In genomic region chr6:88792147-88792691, GRCm38 (mm10) we compare ENCODE assay signal across 11 mouse cellular contexts. TPM values are rescaled to one million over a fixed set of nuclear protein-coding genes. Genes with fewer than 3 reads are reported as not detected.
A peak's percentile ranks its signal among the peaks of the same experiment; 100 is the strongest.
DNase-seq lines count a peak whose midpoint lies in the region; ATAC-seq and TF ChIP-seq lines count a peak whose summit lies in the region.
"Had no signal": no experiment of that assay in that cellular context is flagged by ENCODE, and none has a peak within 500 bp of the region (broad histone marks: within the 10 kb centered on the region; RNA-seq: fewer than 3 reads in every experiment).

No protein-coding gene starts in this region.

- no peak overlapping the region for H3K4me3 ChIP-seq in liver, adult 2 months (ENCODE audit: insufficient read depth, low read depth, low read length)
- no peak overlapping the region for H3K4me3 ChIP-seq in liver, embryonic 11.5 days (ENCODE audit: low read depth, low read length)
- no peak overlapping the region for H3K4me3 ChIP-seq in midbrain, embryonic 15.5 days
- H3K4me3 ChIP-seq: forebrain, embryonic 15.5 days; hindbrain, embryonic 12.5 days had no signal

- no peaks in the 10 kb centered on the region for H3K9me3 ChIP-seq in liver, embryonic 11.5 days (ENCODE audit: control insufficient read depth, low read length)
- H3K9me3 ChIP-seq in midbrain, embryonic 15.5 days = no peaks in the 10 kb centered on the region
- H3K9me3 ChIP-seq: forebrain, embryonic 15.5 days; hindbrain, embryonic 12.5 days had no signal

- intact Hi-C loops in left cerebral cortex, postnatal 4 days (cut with DNase I) = no loop called here

- no peaks in the 10 kb centered on the region for H3K36me3 ChIP-seq in liver, adult 2 months (ENCODE audit: control insufficient read depth, insufficient read depth, low read length)
- no peaks in the 10 kb centered on the region for H3K36me3 ChIP-seq in liver, embryonic 11.5 days (ENCODE audit: control insufficient read depth, insufficient read depth, low read length)
- H3K36me3 ChIP-seq in midbrain, embryonic 15.5 days (replicated peaks) = no peaks in the 10 kb centered on the region
- H3K36me3 ChIP-seq: forebrain, embryonic 15.5 days; hindbrain, embryonic 12.5 days had no signal

- 0 out of 2 replicates have a peak, but pooled peaks cover 2% of the 10 kb centered on the region for H3K4me1 ChIP-seq in liver, adult 2 months (ENCODE audit: control insufficient read depth, insufficient read depth, low read length)
- peaks cover 5% of the 10 kb centered on the region for H3K4me1 ChIP-seq in liver, embryonic 11.5 days (replicated peaks; ENCODE audit: control insufficient read depth, insufficient read depth, low read length)
- H3K4me1 ChIP-seq in midbrain, embryonic 15.5 days = peaks cover 50% of the 10 kb centered on the region

- no peak overlapping the region for H3K9ac ChIP-seq in liver, adult 2 months (ENCODE audit: low read depth, low read length)
- no peak overlapping the region for H3K9ac ChIP-seq in liver, embryonic 11.5 days (ENCODE audit: low read depth, low read length)
- H3K9ac ChIP-seq in midbrain, embryonic 15.5 days = no peak overlapping the region
- H3K9ac ChIP-seq: hindbrain, embryonic 12.5 days had no signal

- ATAC-seq in liver, embryonic 11.5 days (replicated peaks; ENCODE audit: low FRiP score) = no peak
- ATAC-seq in midbrain, embryonic 15.5 days (replicated peaks) = no peak
- ATAC-seq: forebrain, embryonic 15.5 days; Patski had no signal

- DNase-seq in adrenal gland, adult 2 months = peak; percentile 57
- no peak for DNase-seq in adrenal gland, postnatal 4 days (ENCODE audit: low spot score in 2 of 2)
- DNase-seq in liver, adult 2 months (ENCODE audit: extremely low read depth, low read depth, low spot score) = peak; percentile 39
- no peak for DNase-seq in liver, embryonic 11.5 days (ENCODE audit: low spot score)
- DNase-seq in kidney, adult 8-10 months = peak; percentile 33 to 46
- DNase-seq in lung, postnatal 4 days = peak; percentile 61 to 70
- no peak for DNase-seq in left cerebral cortex, postnatal 4 days

- TF ChIP-seq POLR2A in liver, adult 2 months (IDR thresholded peaks at IDR 0.05; ENCODE audit: extremely low read depth, insufficient read depth, low read length) = no peak

- no peak overlapping the region for H3K4me2 ChIP-seq in liver, embryonic 11.5 days
- no peak overlapping the region for H3K4me2 ChIP-seq in midbrain, embryonic 15.5 days
- H3K4me2 ChIP-seq: forebrain, embryonic 15.5 days; hindbrain, embryonic 12.5 days had no signal

- peak overlapping the region; percentile 10; the same call in 1 of the 2 replicates for H3K27ac ChIP-seq in liver, adult 2 months (replicated peaks; ENCODE audit: insufficient read depth, low read depth, low read length)
- H3K27ac ChIP-seq in liver, embryonic 11.5 days (ENCODE audit: low read depth, low read length) = no peak overlapping the region
- no peak overlapping the region for H3K27ac ChIP-seq in midbrain, embryonic 15.5 days
- H3K27ac ChIP-seq: hindbrain, embryonic 12.5 days had no signal

- H3K79me2 ChIP-seq in liver, adult 2 months (ENCODE audit: control insufficient read depth, insufficient read depth, low read length) = peaks cover 18% of the 10 kb centered on the region; the same call in 1 of the 2 replicates

- WGBS in liver, adult 2 months = 25% methylated on average over 7 of the region's 7 CpGs
- 58% methylated on average over 7 of the region's 7 CpGs for WGBS in liver, embryonic 11.5 days
- 39% methylated on average over 7 of the region's 7 CpGs for WGBS in midbrain, embryonic 15.5 days

- H3K27me3 ChIP-seq in liver, adult 2 months (ENCODE audit: control insufficient read depth, insufficient read depth, low read length) = no peaks in the 10 kb centered on the region
- no peaks in the 10 kb centered on the region; the same call in 1 of the 2 replicates for H3K27me3 ChIP-seq in liver, embryonic 11.5 days (replicated peaks; ENCODE audit: control insufficient read depth, insufficient read depth, low read length)
- no peaks in the 10 kb centered on the region; the same call in 1 of the 2 replicates for H3K27me3 ChIP-seq in midbrain, embryonic 15.5 days (replicated peaks)
- H3K27me3 ChIP-seq: forebrain, embryonic 15.5 days; hindbrain, embryonic 12.5 days; Patski had no signal

- no peak for TF ChIP-seq CTCF in liver, adult 2 months (IDR thresholded peaks at IDR 0.05; ENCODE audit: low read depth, low read length)

RNA-seq across cellular contexts. Expression of gene Abtb1, which starts 49.6 kb away (rescaled TPM):
- 10 to 100 TPM; 18.0 to 25.8 TPM for total RNA-seq in adrenal gland, adult 2 months (2021)
- 119 and 120 TPM in 2 replicates for polyA plus RNA-seq in adrenal gland, adult 2 months (2012; rRNA removed)
- 10 to 100 TPM; 44.2 to 46.2 TPM for total RNA-seq in adrenal gland, postnatal 4 days (2021)
- total RNA-seq in liver, adult 2 months (2014; rRNA removed) = 28.2 and 28.3 TPM in 2 replicates
- polyA plus RNA-seq in liver, adult 2 months (2012; rRNA removed) = 54.7 and 60.0 TPM in 2 replicates
- 24.9 and 26.7 TPM in 2 replicates for polyA plus RNA-seq in liver, embryonic 11.5 days (2014; fragmentation: Nextera tagmentation; extraction: Ambion mirVana)
- total RNA-seq in left cerebral cortex, postnatal 4 days (2021) = 10 to 100 TPM; 23.2 to 25.3 TPM
- polyA plus RNA-seq in midbrain, embryonic 15.5 days (2015; fragmentation: Nextera tagmentation; extraction: Ambion mirVana) = 40.4 and 42.5 TPM in 2 replicates

Comparison
In these comparisons a context has a peak if more than half of its experiments do, and no peak if none do; other contexts are left out.
1. DNase-seq: peak in adrenal gland, adult 2 months (single experiment), liver, adult 2 months (single experiment), kidney, adult 8-10 months (2 of 2) and lung, postnatal 4 days (2 of 2); none in adrenal gland, postnatal 4 days (0 of 2), liver, embryonic 11.5 days (single experiment) and left cerebral cortex, postnatal 4 days (single experiment).